Mouse (Mus musculus): ENCODE results near the gene Rhobtb1. TPM values are rescaled to one million over a fixed set of nuclear protein-coding genes. Genes with fewer than 3 reads are reported as not detected.

Gene Rhobtb1
- total RNA-seq, 1 experiment = 2.7 TPM

GRCm38 (mm10) chr10:69257592-69258133, 106.4 kb downstream of the Rhobtb1 start:
- in situ Hi-C loops (cut with MboI; ENCODE audit: low sequenced_read_pairs in 2 of 2, unreplicated experiment in 2 of 2) = no loop called here
- no peak overlapping the region for H3K27ac ChIP-seq (ENCODE audit: insufficient read depth, low read depth, low read length, poor library complexity, severe bottlenecking)

GRCm38 (mm10) chr10:69258588-69258987, 107.4 kb downstream of the Rhobtb1 start:
- H3K9me3 ChIP-seq (ENCODE audit: control insufficient read depth, insufficient read depth, low read depth, low read length) = no peaks in the 10 kb centered on the region
- H3K36me3 ChIP-seq (ENCODE audit: control insufficient read depth, insufficient read depth, low read length, poor library complexity, severe bottlenecking) = no peaks in the 10 kb centered on the region
- TF ChIP-seq ZC3H11A (IDR thresholded peaks at IDR 0.05; ENCODE audit: borderline replicate concordance, low read depth, low read length) = no peak
- TF ChIP-seq MAFK (IDR thresholded peaks at IDR 0.05; ENCODE audit: insufficient read depth, low read depth, low read length) = no peak
- TF ChIP-seq ZNF384 (IDR thresholded peaks at IDR 0.05; ENCODE audit: low read depth, low read length) = no peak
- no peak for TF ChIP-seq CHD2 (IDR thresholded peaks at IDR 0.05; ENCODE audit: low read depth, low read length)
- no peak for TF ChIP-seq HCFC1 (IDR thresholded peaks at IDR 0.05; ENCODE audit: borderline replicate concordance, insufficient read depth, low read length)
- in situ Hi-C loops (cut with MboI; ENCODE audit: low sequenced_read_pairs in 2 of 2, unreplicated experiment in 2 of 2) = no loop called here
- no peaks in the 10 kb centered on the region for H3K4me1 ChIP-seq (ENCODE audit: control insufficient read depth in 2 of 2, insufficient read depth in 2 of 2, low read length in 2 of 2, poor library complexity in 1 of 2)
- H3K4me3 ChIP-seq (ENCODE audit: insufficient read depth in 1 of 2, low read depth in 1 of 2, low read length in 2 of 2, poor library complexity in 1 of 2, severe bottlenecking in 1 of 2) = no peak overlapping the region
- no peak for DNase-seq (ENCODE audit: low read depth, low spot score)
- no peak overlapping the region for H3K27ac ChIP-seq (ENCODE audit: insufficient read depth, low read depth, low read length, poor library complexity, severe bottlenecking)
- H3K9ac ChIP-seq (ENCODE audit: insufficient read depth, low read depth, low read length, poor library complexity, severe bottlenecking) = no peak overlapping the region

More at GRCm38 (mm10) chr10:69257592-69258133, 106.4 kb downstream of the Rhobtb1 start:
- H3K9me3 ChIP-seq (ENCODE audit: control insufficient read depth, insufficient read depth, low read depth, low read length) = no peaks in the 10 kb centered on the region
- TF ChIP-seq ZC3H11A (IDR thresholded peaks at IDR 0.05; ENCODE audit: borderline replicate concordance, low read depth, low read length) = no peak
- TF ChIP-seq CHD2 (IDR thresholded peaks at IDR 0.05; ENCODE audit: low read depth, low read length) = no peak
- TF ChIP-seq MAFK (IDR thresholded peaks at IDR 0.05; ENCODE audit: insufficient read depth, low read depth, low read length) = no peak
- TF ChIP-seq ZNF384 (IDR thresholded peaks at IDR 0.05; ENCODE audit: low read depth, low read length) = no peak
- no peak for TF ChIP-seq HCFC1 (IDR thresholded peaks at IDR 0.05; ENCODE audit: borderline replicate concordance, insufficient read depth, low read length)
- no peak for DNase-seq (ENCODE audit: low read depth, low spot score)
- no peak overlapping the region for H3K9ac ChIP-seq (ENCODE audit: insufficient read depth, low read depth, low read length, poor library complexity, severe bottlenecking)
- H3K4me1 ChIP-seq (ENCODE audit: control insufficient read depth in 2 of 2, insufficient read depth in 2 of 2, low read length in 2 of 2, poor library complexity in 1 of 2) = no peaks in the 10 kb centered on the region
- no peaks in the 10 kb centered on the region for H3K36me3 ChIP-seq (ENCODE audit: control insufficient read depth, insufficient read depth, low read length, poor library complexity, severe bottlenecking)
- H3K4me3 ChIP-seq (ENCODE audit: insufficient read depth in 1 of 2, low read depth in 1 of 2, low read length in 2 of 2, poor library complexity in 1 of 2, severe bottlenecking in 1 of 2) = no peak overlapping the region

- Histone ChIP-seq H3K9me3 (ENCODE audit: control insufficient read depth, insufficient read depth, low read depth, low read length) (no peaks in the 10 kb centered on the region), H3K27ac (ENCODE audit: insufficient read depth, low read depth, low read length, poor library complexity, severe bottlenecking) (no peak overlapping the region), H3K36me3 (ENCODE audit: control insufficient read depth, insufficient read depth, low read length, poor library complexity, severe bottlenecking) (no peaks in the 10 kb centered on the region), H3K4me1 (ENCODE audit: control insufficient read depth in 2 of 2, insufficient read depth in 2 of 2, low read length in 2 of 2, poor library complexity in 1 of 2) (no peaks in the 10 kb centered on the region), H3K4me3 (ENCODE audit: insufficient read depth in 1 of 2, low read depth in 1 of 2, low read length in 2 of 2, poor library complexity in 1 of 2, severe bottlenecking in 1 of 2) (no peak overlapping the region), H3K9ac (ENCODE audit: insufficient read depth, low read depth, low read length, poor library complexity, severe bottlenecking) (no peak overlapping the region)
- in situ Hi-C loops (cut with MboI; ENCODE audit: low sequenced_read_pairs in 2 of 2, unreplicated experiment in 2 of 2) = no loop called here
- TF ChIP-seq HCFC1 (IDR thresholded peaks at IDR 0.05; ENCODE audit: borderline replicate concordance, insufficient read depth, low read length) = no peak
- no peak for TF ChIP-seq MAFK (IDR thresholded peaks at IDR 0.05; ENCODE audit: insufficient read depth, low read depth, low read length)
- no peak for TF ChIP-seq CHD2 (IDR thresholded peaks at IDR 0.05; ENCODE audit: low read depth, low read length)
- no peak for TF ChIP-seq ZNF384 (IDR thresholded peaks at IDR 0.05; ENCODE audit: low read depth, low read length)
- no peak for TF ChIP-seq ZC3H11A (IDR thresholded peaks at IDR 0.05; ENCODE audit: borderline replicate concordance, low read depth, low read length)
- DNase-seq (ENCODE audit: low read depth, low spot score) = no peak
Observed at GRCm38 (mm10) chr10:69259161-69259560, 107.9 kb downstream of the Rhobtb1 start.

- no peak overlapping the region for H3K27ac ChIP-seq (ENCODE audit: insufficient read depth, low read depth, low read length, poor library complexity, severe bottlenecking)
- TF ChIP-seq MAFK (IDR thresholded peaks at IDR 0.05; ENCODE audit: insufficient read depth, low read depth, low read length) (no peak), HCFC1 (IDR thresholded peaks at IDR 0.05; ENCODE audit: borderline replicate concordance, insufficient read depth, low read length) (no peak), ZC3H11A (IDR thresholded peaks at IDR 0.05; ENCODE audit: borderline replicate concordance, low read depth, low read length) (no peak), ZNF384 (IDR thresholded peaks at IDR 0.05; ENCODE audit: low read depth, low read length) (no peak), CHD2 (IDR thresholded peaks at IDR 0.05; ENCODE audit: low read depth, low read length) (no peak)
- no peak for DNase-seq (ENCODE audit: low read depth, low spot score)
Observed at GRCm38 (mm10) chr10:69259929-69260328, 108.7 kb downstream of the Rhobtb1 start.

More at GRCm38 (mm10) chr10:69259929-69260328, 108.7 kb downstream of the Rhobtb1 start:
- Histone ChIP-seq H3K9me3 (ENCODE audit: control insufficient read depth, insufficient read depth, low read depth, low read length) (no peaks in the 10 kb centered on the region), H3K4me1 (ENCODE audit: control insufficient read depth in 2 of 2, insufficient read depth in 2 of 2, low read length in 2 of 2, poor library complexity in 1 of 2) (no peaks in the 10 kb centered on the region), H3K4me3 (ENCODE audit: insufficient read depth in 1 of 2, low read depth in 1 of 2, low read length in 2 of 2, poor library complexity in 1 of 2, severe bottlenecking in 1 of 2) (no peak overlapping the region), H3K36me3 (ENCODE audit: control insufficient read depth, insufficient read depth, low read length, poor library complexity, severe bottlenecking) (no peaks in the 10 kb centered on the region), H3K9ac (ENCODE audit: insufficient read depth, low read depth, low read length, poor library complexity, severe bottlenecking) (no peak overlapping the region)
- in situ Hi-C loops (cut with MboI; ENCODE audit: low sequenced_read_pairs in 2 of 2, unreplicated experiment in 2 of 2) = no loop called here

Measured in ES-E14 (cell line).